Mouse (Mus musculus) B cell, adult 2 months (primary cell): ENCODE results near the gene Ptprcap.

Experiments
- DNase-seq, 2 experiments: peaks; one replicate each; pipeline ENCODE4 v3.0.0; 2022

The Ptprcap gene

GRCm38 (mm10) chr19:4153232-4153654, at the start of gene Ptprcap:
Ptprcap (plus strand) TSS chr19:4153604.
- no peak for DNase-seq

GRCm38 (mm10) chr19:4103792-4104191, 49.6 kb upstream of the Ptprcap start:
- DNase-seq, result no peak

- no peak for DNase-seq
Measured at GRCm38 (mm10) chr19:4104675-4105194, 48.7 kb upstream of the Ptprcap start.

GRCm38 (mm10) chr19:4106654-4107053, 46.8 kb upstream of the Ptprcap start:
- no peak for DNase-seq

GRCm38 (mm10) chr19:4108535-4108934, 44.9 kb upstream of the Ptprcap start:
- DNase-seq, result no peak

GRCm38 (mm10) chr19:4112063-4112960, 41.1 kb upstream of the Ptprcap start:
- no peak for DNase-seq

- DNase-seq, result no peak
Measured at GRCm38 (mm10) chr19:4113186-4113805, 40.1 kb upstream of the Ptprcap start.

GRCm38 (mm10) chr19:4113806-4114230, 39.6 kb upstream of the Ptprcap start:
- DNase-seq, result peak; percentile 73 to 79

- no peak for DNase-seq
Measured at GRCm38 (mm10) chr19:4114551-4114950, 38.9 kb upstream of the Ptprcap start.

GRCm38 (mm10) chr19:4115144-4115543, 38.3 kb upstream of the Ptprcap start:
- DNase-seq, result no peak

GRCm38 (mm10) chr19:4115816-4116215, 37.6 kb upstream of the Ptprcap start:
- DNase-seq, result no peak

GRCm38 (mm10) chr19:4117006-4117405, 36.4 kb upstream of the Ptprcap start:
- DNase-seq, result peak; percentile 29 to 33

GRCm38 (mm10) chr19:4118350-4118749, 35.1 kb upstream of the Ptprcap start:
- no peak for DNase-seq

- DNase-seq, result no peak
Measured at GRCm38 (mm10) chr19:4119716-4120487, 33.5 kb upstream of the Ptprcap start.

- DNase-seq, result peak; percentile 17 to 26
Measured at GRCm38 (mm10) chr19:4120496-4120895, 32.9 kb upstream of the Ptprcap start.

- peak; percentile 95 to 98 for DNase-seq
Measured at GRCm38 (mm10) chr19:4121097-4121805, 32.2 kb upstream of the Ptprcap start.

- DNase-seq, result peak; percentile 55 to 56
Measured at GRCm38 (mm10) chr19:4121896-4122295, 31.5 kb upstream of the Ptprcap start.

- DNase-seq, result peak; percentile 42 to 44
Measured at GRCm38 (mm10) chr19:4122411-4123370, 30.7 kb upstream of the Ptprcap start.

- no peak for DNase-seq
Measured at GRCm38 (mm10) chr19:4124432-4124831, 29.0 kb upstream of the Ptprcap start.

GRCm38 (mm10) chr19:4125268-4125667, 28.1 kb upstream of the Ptprcap start:
- peak in 1 of 2 experiments; percentile 28 for DNase-seq
